Mouse (Mus musculus) ES-E14 (cell line): ENCODE measurements around the gene Kpna7. TPM values are rescaled to one million over a fixed set of nuclear protein-coding genes. Genes with fewer than 3 reads are reported as not detected.

ENCODE experiments used
- DNase-seq: peaks from one replicate; pipeline ENCODE4 v3.0.0-alpha.2; 2013; ENCODE audit warnings: low read depth, low spot score
- H3K27ac ChIP-seq: 2 replicates; pipeline ENCODE4 v1.5.1; 2012; ENCODE audit warnings: low read depth, mild to moderate bottlenecking, low read length, moderate library complexity, mixed read lengths; ENCODE audit not compliant: poor library complexity, insufficient read depth, severe bottlenecking
- H3K36me3 ChIP-seq: 2 replicates; pipeline ENCODE4 v1.6.1; 2012; ENCODE audit warnings: mild to moderate bottlenecking, low read length, moderate library complexity, mixed read lengths; ENCODE audit not compliant: control insufficient read depth, poor library complexity, insufficient read depth, severe bottlenecking
- H3K4me1 ChIP-seq, 2 experiments: fragments of 150-350 bp in 1 of 2; sonication (generic) in 1 of 2; 2 replicates each; pipeline ENCODE4 v1.6.1; 2012; ENCODE audit warnings: low read length in 2 of 2, mild to moderate bottlenecking in 1 of 2, mixed read lengths in 1 of 2; ENCODE audit not compliant: control insufficient read depth in 2 of 2, insufficient read depth in 2 of 2, poor library complexity in 1 of 2
- H3K4me3 ChIP-seq, 2 experiments: fragments of 150-350 bp in 1 of 2; sonication (generic) in 1 of 2; 2 replicates each; pipeline ENCODE4 v1.5.1; 2012; ENCODE audit warnings: low read length in 2 of 2, low read depth in 1 of 2, mild to moderate bottlenecking in 1 of 2, mixed read lengths in 1 of 2; ENCODE audit not compliant: insufficient read depth in 1 of 2, poor library complexity in 1 of 2, severe bottlenecking in 1 of 2
- H3K9ac ChIP-seq: 2 replicates; pipeline ENCODE4 v1.6.1; 2012; ENCODE audit warnings: low read depth, mild to moderate bottlenecking, low read length, mixed read lengths; ENCODE audit not compliant: poor library complexity, insufficient read depth, severe bottlenecking
- H3K9me3 ChIP-seq: fragments of 150-350 bp; sonication (generic); 2 replicates; pipeline ENCODE4 v1.6.1; 2012; ENCODE audit warnings: low read depth, mild to moderate bottlenecking, low read length; ENCODE audit not compliant: control insufficient read depth, insufficient read depth
- CHD2 ChIP-seq: IDR thresholded peaks from 2 replicates; pipeline ENCODE4 v1.6.1; 2014; ENCODE audit warnings: mild to moderate bottlenecking, low read depth, low read length, inconsistent platforms
- HCFC1 ChIP-seq: IDR thresholded peaks from 2 replicates; pipeline ENCODE4 v1.6.1; 2012; ENCODE audit warnings: low read length, inconsistent platforms, borderline replicate concordance; ENCODE audit not compliant: insufficient read depth
- MAFK ChIP-seq: IDR thresholded peaks from 2 replicates; pipeline ENCODE4 v1.6.1; 2014; ENCODE audit warnings: mild to moderate bottlenecking, low read depth, low read length, inconsistent platforms; ENCODE audit not compliant: insufficient read depth
- ZC3H11A ChIP-seq: IDR thresholded peaks from 2 replicates; pipeline ENCODE4 v1.6.1; 2012; ENCODE audit warnings: low read depth, mild to moderate bottlenecking, inconsistent platforms, low read length, borderline replicate concordance
- ZNF384 ChIP-seq: IDR thresholded peaks from 2 replicates; pipeline ENCODE4 v1.6.1; 2012; ENCODE audit warnings: low read depth, low read length, inconsistent platforms
- in situ Hi-C, 2 experiments: fragments of 600-800 bp; cut with MboI; formaldehyde crosslinking; loops; one replicate each; pipeline ENCODE4 v1.15.1; 2025; ENCODE audit warnings: low sequenced_read_pairs in 2 of 2, inconsistent platforms in 1 of 2; ENCODE audit not compliant: unreplicated experiment in 2 of 2
- total RNA-seq: library from RNA; depleted of rRNA; stranded (reverse); fragments of 300-350 nt; gene quantifications from 2 replicates; pipeline ENCODE4 v1.2.3, GENCODE M21; 2012

Kpna7 gene
- total RNA-seq, 1 experiment: 0.58 TPM

DNA sequence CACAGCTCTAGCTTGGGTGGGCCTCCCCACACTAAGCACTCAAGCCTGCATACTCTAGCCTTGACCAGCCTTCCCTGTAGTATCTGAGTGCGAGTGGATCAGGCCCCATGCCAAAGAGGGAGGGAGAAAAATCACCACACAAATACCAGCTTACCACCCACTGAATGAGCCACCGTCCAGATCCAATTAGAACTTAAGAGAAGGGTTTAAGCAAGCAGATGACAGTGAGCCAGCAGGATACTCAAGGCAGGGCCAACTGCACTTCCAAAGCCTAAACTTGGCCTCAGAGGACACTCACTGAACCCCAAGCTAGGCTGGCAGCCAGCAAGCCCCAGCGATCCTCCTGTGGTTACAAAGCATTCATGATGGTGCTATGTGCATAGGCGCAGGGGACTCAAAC lies 137.8 kb downstream of the Kpna7 start:
- Histone ChIP-seq H3K36me3 (no peaks in the 10 kb centered on the region), H3K9ac (no peak overlapping the region), H3K9me3 (no peaks in the 10 kb centered on the region), H3K4me1 (peaks cover 1 to 10% of the 10 kb centered on the region in 2 experiments; a peak in 2 of 4 replicates), H3K4me3 (no peak overlapping the region), H3K27ac (no peak overlapping the region)
- in situ Hi-C loops: no loop called here
- DNase-seq: no peak
- no peak for TF ChIP-seq CHD2
- no peak for TF ChIP-seq ZC3H11A
- no peak for TF ChIP-seq HCFC1
- TF ChIP-seq MAFK: no peak
- no peak for TF ChIP-seq ZNF384

DNA sequence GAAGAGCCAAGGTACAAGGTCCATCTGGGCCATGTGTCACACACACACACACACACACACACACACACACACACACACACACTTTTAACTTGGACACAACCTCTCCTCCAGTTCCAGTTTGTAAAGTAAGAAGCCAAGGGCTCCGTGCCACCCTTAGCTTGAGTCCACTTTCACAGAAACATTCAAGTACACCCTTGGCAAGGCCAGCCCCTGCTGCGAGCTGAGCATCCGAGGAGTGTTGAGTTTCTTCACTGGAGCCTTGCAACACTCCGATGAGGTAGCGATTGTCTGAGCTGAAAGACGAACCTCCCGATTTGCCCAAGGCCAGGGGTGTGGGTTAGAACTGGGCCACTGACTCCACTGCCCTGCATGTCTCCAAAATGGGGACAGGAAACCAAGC lies 138.9 kb downstream of the Kpna7 start:
- Histone ChIP-seq H3K27ac (no peak overlapping the region), H3K36me3 (no peaks in the 10 kb centered on the region), H3K4me1 (peaks cover 0 to 8% of the 10 kb centered on the region in 2 experiments; a peak in 2 of 4 replicates), H3K9me3 (no peaks in the 10 kb centered on the region), H3K4me3 (no peak overlapping the region), H3K9ac (no peak overlapping the region)
- DNase-seq: no peak
- in situ Hi-C loops: no loop called here
- no peak for TF ChIP-seq ZC3H11A
- TF ChIP-seq MAFK: no peak
- no peak for TF ChIP-seq CHD2
- no peak for TF ChIP-seq HCFC1
- TF ChIP-seq ZNF384: no peak

GRCm38 (mm10) chr5:144944370-144944769 lies 139.5 kb downstream of the Kpna7 start:
- no peaks in the 10 kb centered on the region for H3K9me3 ChIP-seq
- H3K27ac ChIP-seq: no peak overlapping the region
- H3K4me3 ChIP-seq: no peak overlapping the region
- peaks cover 0 to 8% of the 10 kb centered on the region in 2 experiments; a peak in 1 of 4 replicates for H3K4me1 ChIP-seq
- H3K9ac ChIP-seq: no peak overlapping the region
- no peak for TF ChIP-seq MAFK
- no peak for TF ChIP-seq CHD2
- no peak for TF ChIP-seq ZC3H11A
- TF ChIP-seq ZNF384: no peak
- TF ChIP-seq HCFC1: no peak
- no peak for DNase-seq
- in situ Hi-C loops: no loop called here
- no peaks in the 10 kb centered on the region for H3K36me3 ChIP-seq

DNA sequence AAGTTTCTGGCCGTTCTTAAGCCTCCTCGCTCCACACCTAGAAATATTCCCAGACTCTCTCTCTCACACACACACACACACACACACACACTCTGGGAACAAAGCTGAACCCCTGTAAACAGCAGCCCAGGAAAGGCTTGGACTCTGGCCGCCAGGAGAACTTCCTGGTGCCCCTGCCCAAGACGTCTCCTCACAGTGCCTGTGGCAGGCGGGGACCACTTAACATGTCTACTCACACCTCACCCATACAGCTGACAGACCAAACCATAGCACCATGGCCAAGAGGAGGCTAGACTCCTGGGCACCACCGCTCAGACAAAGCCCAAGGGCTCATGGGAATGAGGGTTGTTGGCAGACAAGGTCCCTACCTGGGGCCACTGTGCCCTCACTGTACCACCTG lies 140.5 kb downstream of the Kpna7 start:
- peaks cover 0 to 8% of the 10 kb centered on the region in 2 experiments; a peak in 1 of 4 replicates for H3K4me1 ChIP-seq
- in situ Hi-C loops: no loop called here

GRCm38 (mm10) chr5:144942431-144942830 lies 141.4 kb downstream of the Kpna7 start:
- H3K27ac ChIP-seq: no peak overlapping the region; the same call in 1 of the 2 replicates
- in situ Hi-C loops: no loop called here

More for the DNA sequence above, 140.5 kb downstream of the Kpna7 start:
- no peak overlapping the region for H3K4me3 ChIP-seq
- no peak for TF ChIP-seq MAFK
- no peak overlapping the region for H3K9ac ChIP-seq
- no peak overlapping the region; the same call in 1 of the 2 replicates for H3K27ac ChIP-seq
- no peaks in the 10 kb centered on the region for H3K9me3 ChIP-seq
- no peak for DNase-seq
- no peaks in the 10 kb centered on the region for H3K36me3 ChIP-seq

More at GRCm38 (mm10) chr5:144942431-144942830, 141.4 kb downstream of the Kpna7 start:
- TF ChIP-seq CHD2 (no peak), MAFK (no peak), ZNF384 (no peak), ZC3H11A (no peak), HCFC1 (no peak)
- Histone ChIP-seq H3K9me3 (no peaks in the 10 kb centered on the region), H3K9ac (no peak overlapping the region), H3K4me1 (peaks cover 0 to 8% of the 10 kb centered on the region in 2 experiments; a peak in 1 of 4 replicates), H3K4me3 (peak overlapping the region in 1 of 2 experiments; percentile 54; a peak in 2 of 4 replicates), H3K36me3 (no peaks in the 10 kb centered on the region)
- no peak for DNase-seq
